Mouse (Mus musculus): Measurements from ENCODE around the gene Snrpd3.

DNA sequence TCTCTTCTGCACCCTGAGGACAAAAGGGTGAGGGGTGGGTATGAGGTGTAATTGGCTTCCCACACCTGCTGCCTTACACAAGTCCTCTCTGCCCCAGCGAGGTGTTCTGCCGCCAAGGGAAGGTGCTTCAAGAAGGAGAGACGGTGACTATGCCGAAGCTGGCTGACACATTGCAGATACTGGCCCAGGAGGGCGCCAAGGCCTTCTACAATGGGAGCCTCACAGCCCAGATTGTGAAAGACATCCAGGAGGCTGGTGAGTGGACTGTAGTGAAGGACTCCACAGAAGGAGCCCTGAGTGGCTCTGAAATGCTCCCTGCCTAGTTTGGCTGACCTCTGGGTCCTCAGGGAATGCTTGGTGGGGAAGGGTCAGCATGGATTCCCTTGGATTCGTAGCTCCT is 61.8 kb downstream of the Snrpd3 start:
- TF ChIP-seq CTCF (IDR thresholded peaks at IDR 0.05; ENCODE audit: extremely low read depth, insufficient read length, insufficient replicate concordance, low read depth, low read length) (no peak), POLR2A (IDR thresholded peaks at IDR 0.05; ENCODE audit: low read depth, low read length) (no peak)
